Mouse (Mus musculus): Measurements from ENCODE around the gene Usp15.

DNA sequence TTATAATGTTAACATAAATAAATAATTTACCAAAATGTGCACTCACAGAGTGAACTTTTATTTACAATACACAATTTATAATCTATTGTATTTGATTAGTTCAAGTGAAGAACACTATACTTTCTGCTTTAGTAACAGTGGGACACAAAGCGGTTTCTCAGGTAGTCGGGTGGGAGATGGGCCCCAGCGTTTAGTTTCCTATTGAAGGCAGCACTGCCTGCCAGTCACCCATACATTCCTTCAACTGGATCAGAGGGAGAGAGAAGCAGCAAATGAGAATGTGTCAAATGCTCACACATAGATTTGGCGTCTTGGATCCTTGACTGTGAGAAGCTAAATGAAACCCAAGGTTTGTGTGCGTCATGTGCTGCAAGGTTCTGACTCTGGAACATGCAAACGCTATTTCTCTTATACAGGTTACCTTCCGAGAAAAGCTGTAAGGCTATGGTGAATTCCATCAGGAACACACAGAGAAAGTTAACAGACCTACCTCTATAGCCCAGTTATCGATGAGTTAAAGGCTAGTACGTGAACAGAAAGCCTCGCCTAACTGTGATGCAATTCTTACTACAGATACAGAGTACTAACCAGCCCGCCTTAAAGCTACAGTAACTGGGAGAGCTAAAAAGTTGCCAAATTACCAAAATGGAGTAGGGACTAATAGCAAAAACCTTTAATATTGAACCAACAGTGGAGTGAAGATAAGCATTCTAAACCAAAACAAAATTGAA lies 84.6 kb downstream of the Usp15 start:
- TF ChIP-seq CTCF (IDR thresholded peaks at IDR 0.05; ENCODE audit: extremely low read depth, insufficient read depth, low read length) (no peak), POLR2A (IDR thresholded peaks at IDR 0.05; ENCODE audit: extremely low read depth, insufficient read depth, low read length) (no peak)
